Mouse (Mus musculus): ENCODE measurements around the gene Sez6l2.
"Not testable (repeated sequence)": the region's sequence is repeated elsewhere in the genome, so short reads cannot be mapped to it uniquely, and the experiment has no call there.

DNA sequence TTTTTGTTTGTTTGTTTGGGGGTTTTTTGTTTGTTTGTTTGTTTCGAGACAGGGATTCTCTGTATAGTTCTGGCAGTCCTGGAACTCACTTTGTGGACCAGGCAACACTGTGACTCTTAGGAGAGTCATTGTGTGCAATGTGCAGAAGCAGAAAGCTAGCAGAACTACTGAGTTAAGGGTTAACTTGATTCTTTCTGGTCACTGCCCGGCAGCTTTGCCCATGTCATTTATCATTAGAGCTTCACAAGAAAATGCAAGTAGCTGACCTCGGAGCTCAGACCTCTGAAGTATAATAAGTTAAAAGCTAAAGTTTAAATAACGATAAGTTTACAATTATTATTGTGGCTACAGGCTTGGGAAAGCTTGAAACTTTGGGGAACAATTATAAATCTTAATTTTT, 32.0 kb upstream of the Sez6l2 start:
- not testable (repeated sequence) for TF ChIP-seq POLR2A (IDR thresholded peaks at IDR 0.05; ENCODE audit: insufficient read depth, low read depth, low read length); CTCF (IDR thresholded peaks at IDR 0.05); EP300 (IDR thresholded peaks at IDR 0.05; ENCODE audit: insufficient read depth, low read depth, low read length)

All from heart, adult 2 months (tissue).